Mouse (Mus musculus) CH12.LX (cell line): ENCODE data around the gene Moxd1. TPM values are rescaled to one million over a fixed set of nuclear protein-coding genes. Genes with fewer than 3 reads are reported as not detected.
A peak's percentile ranks its signal among the peaks of the same experiment; 100 is the strongest.

Source experiments
- DNase-seq: peaks from one replicate; pipeline ENCODE4 v3.0.0-alpha.2; 2013; ENCODE audit errors: extremely low read depth
- H3K27ac ChIP-seq: 2 replicates; pipeline ENCODE4 v1.5.1; 2012; ENCODE audit warnings: low read depth, mild to moderate bottlenecking, control low read depth, moderate library complexity; ENCODE audit not compliant: insufficient read depth
- H3K27me3 ChIP-seq: replicated peaks from 2 replicates; pipeline ENCODE3; 2012; ENCODE audit warnings: inconsistent platforms
- H3K36me3 ChIP-seq, 2 experiments: replicated peaks in 1 of 2; 2 replicates each; pipeline versions ENCODE3 to v1.6.1; 2012; ENCODE audit warnings: inconsistent platforms in 1 of 2, low read length in 1 of 2, mild to moderate bottlenecking in 1 of 2, mixed read lengths in 1 of 2, moderate library complexity in 1 of 2; ENCODE audit not compliant: control insufficient read depth in 1 of 2, insufficient read depth in 1 of 2
- H3K4me1 ChIP-seq, 2 experiments: 2 replicates each; pipeline ENCODE4 v1.6.1; 2012; ENCODE audit warnings: inconsistent platforms in 1 of 2, moderate library complexity in 1 of 2; ENCODE audit not compliant: insufficient read depth in 2 of 2, control insufficient read depth in 1 of 2
- H3K4me2 ChIP-seq: 2 replicates; pipeline ENCODE4 v1.6.1; 2012; ENCODE audit warnings: low read depth, mild to moderate bottlenecking, control low read depth; ENCODE audit not compliant: poor library complexity, insufficient read depth, severe bottlenecking
- H3K4me3 ChIP-seq, 3 experiments: fragments of 150-350 bp in 1 of 3; sonication (generic) in 1 of 3; replicated peaks in 1 of 3; 2 replicates each; pipeline versions ENCODE3 to v1.5.1; 2011 to 2012; ENCODE audit warnings: low read depth in 2 of 3, low read length in 2 of 3, mild to moderate bottlenecking in 2 of 3, moderate library complexity in 2 of 3, control low read depth in 1 of 3, improper control_type of control experiment in 1 of 3, inconsistent platforms in 1 of 3, mixed read lengths in 1 of 3; ENCODE audit not compliant: poor library complexity in 1 of 3
- H3K79me2 ChIP-seq: replicated peaks from 2 replicates; pipeline ENCODE4 v1.6.1; 2012; ENCODE audit warnings: mild to moderate bottlenecking, moderate library complexity; ENCODE audit not compliant: control insufficient read depth, poor library complexity, insufficient read depth, severe bottlenecking; ENCODE audit errors: extremely low read depth
- H3K9ac ChIP-seq: 2 replicates; pipeline ENCODE4 v1.6.1; 2012; ENCODE audit warnings: low read depth, mild to moderate bottlenecking, control low read depth, moderate library complexity; ENCODE audit not compliant: insufficient read depth
- H3K9me3 ChIP-seq: replicated peaks from 2 replicates; pipeline ENCODE3; 2012; ENCODE audit warnings: low read length, inconsistent platforms, mixed read lengths
- BHLHE40 ChIP-seq: IDR thresholded peaks from 2 replicates; pipeline ENCODE4 v1.6.1; 2011; ENCODE audit warnings: mild to moderate bottlenecking, low read depth, low read length, improper control_type of control experiment
- CHD1 ChIP-seq: IDR thresholded peaks from 2 replicates; pipeline ENCODE4 v1.6.1; 2012; ENCODE audit warnings: low read depth, low read length, improper control_type of control experiment, inconsistent platforms
- E2F4 ChIP-seq: IDR thresholded peaks from 2 replicates; pipeline ENCODE4 v1.6.1; 2011; ENCODE audit warnings: low read depth, low read length, improper control_type of control experiment; ENCODE audit not compliant: insufficient replicate concordance
- ETS1 ChIP-seq: conservative IDR thresholded peaks from 2 replicates; pipeline ENCODE4 v1.6.1; 2012; ENCODE audit warnings: low read depth, mild to moderate bottlenecking, inconsistent platforms, low read length, improper control_type of control experiment, moderate library complexity
- GABPA ChIP-seq: IDR thresholded peaks from 2 replicates; pipeline ENCODE4 v1.6.1; 2012; ENCODE audit warnings: low read depth, low read length, improper control_type of control experiment, inconsistent platforms; ENCODE audit not compliant: insufficient replicate concordance
- HCFC1 ChIP-seq: IDR thresholded peaks from 2 replicates; pipeline ENCODE4 v1.6.1; 2012; ENCODE audit warnings: low read depth, mild to moderate bottlenecking, inconsistent platforms, low read length, improper control_type of control experiment
- JUND ChIP-seq: conservative IDR thresholded peaks from 2 replicates; pipeline ENCODE4 v1.6.1; 2011; ENCODE audit warnings: low read depth, low read length, improper control_type of control experiment
- KAT2A ChIP-seq: IDR thresholded peaks from 2 replicates; pipeline ENCODE4 v1.6.1; 2012; ENCODE audit warnings: low read length, improper control_type of control experiment, inconsistent platforms; ENCODE audit not compliant: insufficient replicate concordance
- MEF2A ChIP-seq: IDR thresholded peaks from 2 replicates; pipeline ENCODE4 v1.6.1; 2014; ENCODE audit warnings: low read depth, mild to moderate bottlenecking, inconsistent platforms, low read length, improper control_type of control experiment, borderline replicate concordance
- MYC ChIP-seq: IDR thresholded peaks from 2 replicates; pipeline ENCODE4 v1.6.1; 2011; ENCODE audit warnings: low read depth, mild to moderate bottlenecking, improper control_type of control experiment, low read length
- NELFE ChIP-seq: IDR thresholded peaks from 2 replicates; pipeline ENCODE4 v1.6.1; 2011; ENCODE audit warnings: low read depth, low read length, improper control_type of control experiment
- NRF1 ChIP-seq: IDR thresholded peaks from 2 replicates; pipeline ENCODE4 v1.6.1; 2014; ENCODE audit warnings: low read depth, mild to moderate bottlenecking, inconsistent platforms, low read length, improper control_type of control experiment, moderate library complexity
- SMC3 ChIP-seq: IDR thresholded peaks from 2 replicates; pipeline ENCODE4 v1.6.1; 2011; ENCODE audit warnings: low read depth, low read length, improper control_type of control experiment
- UBTF ChIP-seq: IDR thresholded peaks from 2 replicates; pipeline ENCODE4 v1.6.1; 2012; ENCODE audit warnings: low read depth, mild to moderate bottlenecking, inconsistent platforms, low read length, improper control_type of control experiment, moderate library complexity
- ZC3H11A ChIP-seq: IDR thresholded peaks from 2 replicates; pipeline ENCODE4 v1.6.1; 2012; ENCODE audit warnings: low read depth, mild to moderate bottlenecking, inconsistent platforms, low read length, improper control_type of control experiment
- ZNF384 ChIP-seq: IDR thresholded peaks from 2 replicates; pipeline ENCODE4 v1.6.1; 2012; ENCODE audit warnings: low read depth, low read length, improper control_type of control experiment, inconsistent platforms
- dilution Hi-C: fragments of 300-500 bp; cut with MboI; formaldehyde crosslinking; loops from 2 replicates; pipeline ENCODE4 v1.14.3; 2020; ENCODE audit warnings: low sequenced_read_pairs; ENCODE audit not compliant: extremely low pct_unique_long_range_greater_than_20kb, extremely low pct_ligation_motif_present
- in situ Hi-C: fragments of 300-500 bp; cut with MboI; formaldehyde crosslinking; loops from 3 replicates; pipeline ENCODE4 v1.14.3; 2019; ENCODE audit warnings: low sequenced_read_pairs, low pct_ligation_motif_present, low pct_unique_long_range_greater_than_20kb, mixed read lengths
- polyA plus RNA-seq: library from polyadenylated mRNA; unstranded; fragments of >175 nt; gene quantifications from 2 replicates; pipeline ENCODE4 v1.2.1, GENCODE M21; 2012; ENCODE audit warnings: low read depth; ENCODE audit not compliant: insufficient read length
- total RNA-seq, 2 experiments: library from RNA; depleted of rRNA; stranded (reverse); fragments of 300-350 nt in 1 of 2; fragments of >200 nt in 1 of 2; gene quantifications; 2 replicates each; pipeline ENCODE4 v1.2.3; 2012 to 2014

Gene Moxd1
- total and polyA plus RNA-seq, 3 experiments = not detected

DNA sequence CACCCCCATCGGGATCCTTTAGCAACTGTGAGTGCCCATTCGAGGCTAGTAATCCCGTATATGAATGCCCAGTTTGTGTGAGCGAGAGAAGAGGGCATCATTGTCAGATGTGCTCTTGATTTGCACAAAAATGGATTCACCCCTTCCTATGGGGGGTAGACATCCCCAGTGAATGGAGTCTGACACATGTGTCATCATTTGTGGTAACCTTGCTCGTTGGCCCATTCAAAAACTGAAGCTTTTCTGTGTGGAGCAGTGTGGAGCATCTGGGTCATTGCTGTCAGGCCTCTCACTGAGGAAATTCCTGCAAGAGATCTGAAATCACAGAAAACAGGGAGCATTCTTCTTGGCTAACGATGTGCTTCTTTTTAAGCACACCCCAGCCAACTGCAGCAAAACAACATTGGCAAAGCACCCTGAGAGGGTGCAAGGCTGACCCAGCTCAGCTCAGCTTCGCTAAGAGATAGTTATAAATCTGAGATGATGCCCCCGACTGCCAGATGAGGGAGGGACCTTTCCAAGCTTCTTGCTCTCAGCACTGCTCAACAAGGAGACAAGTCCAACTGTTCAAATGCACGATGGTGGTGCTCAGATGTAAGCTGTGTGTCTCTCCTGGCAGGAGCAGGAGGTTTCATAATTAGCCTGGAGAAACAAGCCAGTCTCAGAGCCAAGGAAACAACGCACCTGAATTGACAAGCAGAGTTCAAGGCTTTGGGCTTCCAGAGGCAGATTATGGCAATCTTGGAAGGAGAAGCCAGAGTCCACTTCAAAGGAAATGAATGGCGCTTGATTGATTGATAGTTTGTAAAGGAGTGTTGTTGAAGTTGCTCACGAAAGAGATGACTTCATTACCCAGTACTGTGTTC is 5.2 kb downstream of the Moxd1 start:
- in situ Hi-C loops (no loop called here), dilution Hi-C loops (no loop called here)
- no peaks in the 10 kb centered on the region for H3K79me2 ChIP-seq
- 0 out of 2 replicates have a peak overlapping the region, but pooled peaks have one; percentile 62 for H3K4me2 ChIP-seq
- no peak overlapping the region for H3K27ac ChIP-seq
- TF ChIP-seq HCFC1 (no peak), NELFE (no peak)
- no peak overlapping the region for H3K4me3 ChIP-seq
- H3K9ac ChIP-seq = no peak overlapping the region
- no peaks in the 10 kb centered on the region for H3K27me3 ChIP-seq
- peaks cover 3 to 18% of the 10 kb centered on the region in 2 experiments; a peak in 3 of 4 replicates for H3K4me1 ChIP-seq
- H3K9me3 ChIP-seq = peaks cover under 1% of the 10 kb centered on the region
- DNase-seq = no peak
- H3K36me3 ChIP-seq = no peaks in the 10 kb centered on the region

- Histone ChIP-seq H3K4me1 (peaks cover 3 to 10% of the 10 kb centered on the region in 2 experiments; a peak in 2 of 4 replicates), H3K27ac (no peak overlapping the region), H3K9ac (no peak overlapping the region), H3K9me3 (no peaks in the 10 kb centered on the region), H3K36me3 (no peaks in the 10 kb centered on the region)
- no peak for DNase-seq
- TF ChIP-seq MYC (no peak), CHD1 (no peak), SMC3 (no peak), ETS1 (no peak), BHLHE40 (no peak), E2F4 (no peak), JUND (no peak), NELFE (no peak), GABPA (no peak), MEF2A (no peak), KAT2A (no peak), HCFC1 (no peak), NRF1 (no peak), ZNF384 (no peak), ZC3H11A (no peak), UBTF (no peak)
- TF ChIP-seq, all 38 proteins: peak for 0
- no peaks in the 10 kb centered on the region for H3K27me3 ChIP-seq
- dilution Hi-C loops (no loop called here), in situ Hi-C loops (loop anchor here (10.0 kb wide), 1 partner anchor 73 kb away; no protein-coding TSS in a partner anchor)
- H3K4me2 ChIP-seq = no peak overlapping the region
- no peaks in the 10 kb centered on the region for H3K79me2 ChIP-seq
- H3K4me3 ChIP-seq = no peak overlapping the region
These were observed 9.0 kb downstream of the Moxd1 start for GRCm38 (mm10) chr10:24232281-24232680.
